Mouse (Mus musculus) embryonic facial prominence, embryonic 14.5 days (tissue): ENCODE results near the gene Fam167b. TPM values are rescaled to one million over a fixed set of nuclear protein-coding genes. Genes with fewer than 3 reads are reported as not detected.

Source experiments
- ATAC-seq: fragments of 200-750 bp; cut with Nextera tagmentation; 2 replicates; pipeline ENCODE4 v1.8.0; 2017; ENCODE audit warnings: low read depth, moderate number of reproducible peaks, moderate TSS enrichment
- DNase-seq: peaks from one replicate; pipeline ENCODE4 v3.0.0-alpha.2; 2015; ENCODE audit warnings: low spot score
- H3K27ac ChIP-seq: fragments of 300-500 bp; sonication (generic); replicated peaks from 2 replicates; pipeline ENCODE4 v1.5.1; 2014; ENCODE audit warnings: low read depth, mild to moderate bottlenecking, low read length, moderate library complexity
- H3K27me3 ChIP-seq: fragments of 300-500 bp; sonication (generic); replicated peaks from 2 replicates; pipeline ENCODE4 v1.6.1; 2014; ENCODE audit warnings: low read length; ENCODE audit not compliant: control insufficient read depth, insufficient read depth
- H3K36me3 ChIP-seq: fragments of 300-500 bp; sonication (generic); 2 replicates; pipeline ENCODE4 v1.6.1; 2014; ENCODE audit warnings: low read length, mixed read lengths; ENCODE audit not compliant: control insufficient read depth, insufficient read depth
- H3K4me1 ChIP-seq: fragments of 300-500 bp; sonication (generic); 2 replicates; pipeline ENCODE4 v1.6.1; 2014; ENCODE audit warnings: antibody characterized with exemption, low read length; ENCODE audit not compliant: control insufficient read depth, insufficient read depth
- H3K4me2 ChIP-seq: fragments of 300-500 bp; sonication (generic); 2 replicates; pipeline ENCODE4 v1.6.1; 2014; ENCODE audit warnings: low read depth, mild to moderate bottlenecking, low read length, moderate library complexity, mixed read lengths
- H3K4me3 ChIP-seq: fragments of 300-500 bp; sonication (generic); 2 replicates; pipeline ENCODE4 v1.5.1; 2014; ENCODE audit warnings: low read depth, mild to moderate bottlenecking, low read length
- H3K9ac ChIP-seq: fragments of 300-500 bp; sonication (generic); 2 replicates; pipeline ENCODE4 v1.6.1; 2014; ENCODE audit warnings: low read depth, mild to moderate bottlenecking, low read length, moderate library complexity, mixed read lengths
- H3K9me3 ChIP-seq: fragments of 300-500 bp; sonication (generic); 2 replicates; pipeline ENCODE4 v1.6.1; 2016; ENCODE audit warnings: low read length; ENCODE audit not compliant: control insufficient read depth
- WGBS: fragments of 180-500 bp; shearing (Covaris S2); extraction: QIAGEN DNeasy Blood & Tissue Kit; methylation state at CpG from one replicate; pipeline ENCODE4 v1.1.7; 2014; 5-methylcytosine and 5-hydroxymethylcytosine counted together
- polyA plus RNA-seq: library from polyadenylated mRNA; unstranded; fragments of >200 nt; fragmentation: Nextera tagmentation; extraction: Ambion mirVana; gene quantifications from 2 replicates; pipeline ENCODE4 v1.2.1, GENCODE M21; 2014

Gene Fam167b
- polyA plus RNA-seq, 1 experiment from 2014 or later, result 6.4 TPM

- 93% methylated on average over 4 of the region's 4 CpGs for WGBS
- ATAC-seq (no peak), DNase-seq (no peak)
- H3K4me2 ChIP-seq, result no peak overlapping the region
- H3K9ac ChIP-seq, result no peak overlapping the region
- no peaks in the 10 kb centered on the region for H3K9me3 ChIP-seq
- H3K4me3 ChIP-seq, result no peak overlapping the region
- H3K27me3 ChIP-seq, result no peaks in the 10 kb centered on the region
- H3K4me1 ChIP-seq, result no peaks in the 10 kb centered on the region
- H3K27ac ChIP-seq, result no peak overlapping the region
- H3K36me3 ChIP-seq, result no peaks in the 10 kb centered on the region
Measured at GRCm38 (mm10) chr4:129573093-129573370, 5.3 kb downstream of the Fam167b start.

- Histone ChIP-seq H3K27me3 (no peaks in the 10 kb centered on the region), H3K27ac (no peak overlapping the region), H3K4me3 (no peak overlapping the region), H3K9ac (no peak overlapping the region), H3K9me3 (no peaks in the 10 kb centered on the region), H3K4me1 (no peaks in the 10 kb centered on the region), H3K4me2 (no peak overlapping the region), H3K36me3 (no peaks in the 10 kb centered on the region)
- 86% methylated on average over 13 of the region's 13 CpGs for WGBS
- DNase-seq (no peak), ATAC-seq (no peak)
Measured at GRCm38 (mm10) chr4:129572236-129573092, 5.9 kb downstream of the Fam167b start.

- Histone ChIP-seq H3K4me3 (no peak overlapping the region), H3K4me2 (no peak overlapping the region), H3K4me1 (no peaks in the 10 kb centered on the region), H3K36me3 (no peaks in the 10 kb centered on the region), H3K27ac (no peak overlapping the region), H3K9ac (no peak overlapping the region), H3K9me3 (no peaks in the 10 kb centered on the region), H3K27me3 (no peaks in the 10 kb centered on the region)
- no peak for ATAC-seq
- no peak for DNase-seq
- 75% methylated on average over 8 of the region's 8 CpGs for WGBS
Measured at GRCm38 (mm10) chr4:129571551-129572084, 6.7 kb downstream of the Fam167b start.

GRCm38 (mm10) chr4:129570028-129570427 lies 8.3 kb downstream of the Fam167b start:
- no peak overlapping the region for H3K27ac ChIP-seq
- H3K4me1 ChIP-seq, result no peaks in the 10 kb centered on the region
- no peak for ATAC-seq
- DNase-seq, result no peak
- H3K36me3 ChIP-seq, result no peaks in the 10 kb centered on the region
- H3K4me2 ChIP-seq, result no peak overlapping the region
- no peaks in the 10 kb centered on the region for H3K27me3 ChIP-seq
- no peak overlapping the region for H3K4me3 ChIP-seq
- H3K9me3 ChIP-seq, result no peaks in the 10 kb centered on the region
- 83% methylated on average over 6 of the region's 6 CpGs for WGBS
- H3K9ac ChIP-seq, result no peak overlapping the region

GRCm38 (mm10) chr4:129568366-129568765 lies 10.0 kb downstream of the Fam167b start:
- Histone ChIP-seq H3K9me3 (no peaks in the 10 kb centered on the region), H3K4me1 (no peaks in the 10 kb centered on the region), H3K4me3 (no peak overlapping the region), H3K4me2 (no peak overlapping the region), H3K27ac (no peak overlapping the region), H3K36me3 (no peaks in the 10 kb centered on the region), H3K9ac (no peak overlapping the region), H3K27me3 (no peaks in the 10 kb centered on the region)
- ATAC-seq, result no peak
- WGBS, result 86% methylated on average over 7 of the region's 7 CpGs
- no peak for DNase-seq

DNA sequence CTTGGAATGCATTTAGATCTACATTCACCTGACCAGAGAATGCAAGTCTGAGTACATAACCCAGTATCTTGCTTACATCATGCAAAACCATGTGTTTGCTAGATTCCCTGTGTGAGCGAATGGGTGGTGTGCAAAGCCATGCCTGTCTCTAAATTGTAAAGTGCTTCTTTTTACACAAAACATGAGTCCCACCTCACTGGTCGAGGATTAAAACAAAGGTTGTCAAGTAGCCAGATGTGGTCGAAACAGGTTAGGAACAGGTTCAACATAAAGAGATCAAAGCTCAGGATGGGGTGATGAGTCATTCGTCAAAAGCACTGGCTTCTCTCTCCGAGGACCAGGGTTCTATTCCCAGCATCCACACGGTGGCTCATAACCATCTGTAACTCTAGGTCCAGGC lies 13.2 kb downstream of the Fam167b start:
- WGBS, result 78% methylated on average over 6 of the region's 6 CpGs

DNA sequence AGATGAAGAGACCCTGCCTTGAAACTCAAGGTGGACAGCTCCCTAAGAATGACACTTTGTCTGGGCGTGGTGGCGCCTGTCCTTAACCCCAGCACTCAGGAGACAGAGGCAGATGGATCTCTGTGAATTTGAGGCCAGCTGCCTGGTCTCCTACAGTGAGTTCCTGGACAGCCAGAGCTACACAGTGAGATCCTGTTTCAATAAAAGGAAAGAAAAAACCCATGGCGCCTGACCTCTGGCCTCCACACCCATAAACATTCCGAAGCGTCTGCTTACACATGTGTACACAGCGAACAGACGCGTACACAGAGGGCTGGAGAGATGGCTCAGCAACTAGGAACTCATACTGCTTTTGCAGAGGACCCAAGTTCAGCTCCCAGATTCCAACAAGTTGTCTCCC lies 14.6 kb downstream of the Fam167b start:
- H3K9ac ChIP-seq, result no peak overlapping the region
- H3K27me3 ChIP-seq, result no peaks in the 10 kb centered on the region
- ATAC-seq (no peak), DNase-seq (peak; percentile 49)
- H3K4me2 ChIP-seq, result no peak overlapping the region
- H3K9me3 ChIP-seq, result no peaks in the 10 kb centered on the region
- no peak overlapping the region for H3K4me3 ChIP-seq
- H3K27ac ChIP-seq, result no peak overlapping the region
- H3K36me3 ChIP-seq, result no peaks in the 10 kb centered on the region
- no peaks in the 10 kb centered on the region for H3K4me1 ChIP-seq
- WGBS, result 36% methylated on average over 8 of the region's 8 CpGs

More for the DNA sequence above, 13.2 kb downstream of the Fam167b start:
- H3K27me3 ChIP-seq, result no peaks in the 10 kb centered on the region
- H3K4me1 ChIP-seq, result no peaks in the 10 kb centered on the region
- H3K9me3 ChIP-seq, result no peaks in the 10 kb centered on the region
- ATAC-seq, result no peak
- no peak for DNase-seq
- H3K27ac ChIP-seq, result no peak overlapping the region
- H3K36me3 ChIP-seq, result no peaks in the 10 kb centered on the region
- H3K9ac ChIP-seq, result no peak overlapping the region
- H3K4me2 ChIP-seq, result no peak overlapping the region
- no peak overlapping the region for H3K4me3 ChIP-seq

DNA sequence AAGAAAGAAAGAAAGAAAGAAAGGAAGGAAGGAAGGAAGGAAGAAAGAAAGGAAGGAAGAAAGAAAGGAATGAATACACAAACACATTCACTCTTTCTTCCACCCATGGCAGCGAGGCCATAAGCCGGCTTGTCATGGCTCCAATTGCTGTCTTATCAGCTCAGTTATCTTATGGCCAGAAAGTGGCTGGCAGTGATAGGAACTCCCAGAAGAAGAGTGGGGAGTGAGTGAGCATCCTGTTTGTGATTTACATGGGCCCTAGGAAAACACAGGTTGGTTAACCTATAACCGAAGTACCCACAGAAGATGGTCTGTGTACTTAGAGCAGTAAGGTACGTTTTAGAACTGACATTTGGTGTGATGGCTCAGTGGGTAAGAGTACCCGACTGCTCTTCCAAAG lies 17.2 kb downstream of the Fam167b start:
- Histone ChIP-seq H3K27ac (no peak overlapping the region), H3K4me2 (no peak overlapping the region), H3K4me1 (peaks cover 5% of the 10 kb centered on the region), H3K9ac (no peak overlapping the region), H3K9me3 (no peaks in the 10 kb centered on the region), H3K27me3 (no peaks in the 10 kb centered on the region), H3K4me3 (no peak overlapping the region), H3K36me3 (no peaks in the 10 kb centered on the region)
- WGBS, result 87% methylated on average over 5 of the region's 5 CpGs
- ATAC-seq (no peak), DNase-seq (no peak)
